Mouse (Mus musculus): ENCODE measurements around the gene Brca1. TPM values are rescaled to one million over a fixed set of nuclear protein-coding genes. Genes with fewer than 3 reads are reported as not detected.

Brca1 gene
- polyA plus RNA-seq, 1 experiment from 2014 or later, result 8.3 TPM

- H3K9ac ChIP-seq (ENCODE audit: low read length), result peak within 1 kb of the TSS; percentile 75
- WGBS, result 14% methylated on average over 29 of the region's 31 CpGs
- H3K9me3 ChIP-seq (replicated peaks; ENCODE audit: control insufficient read depth, low read length), result no peaks in the 10 kb centered on the region
- peak within 1 kb of the TSS; percentile 61 for H3K4me3 ChIP-seq (replicated peaks; ENCODE audit: low read length)
- no peaks in the 10 kb centered on the region for H3K27me3 ChIP-seq (ENCODE audit: control insufficient read depth, insufficient read depth, low read length)
- peaks cover 11% of the 10 kb centered on the region for H3K36me3 ChIP-seq (ENCODE audit: control insufficient read depth, insufficient read depth, low read length)
- H3K27ac ChIP-seq (ENCODE audit: low read length), result peak within 1 kb of the TSS; percentile 66; the same call in 1 of the 2 replicates
- peak; percentile 89; the same call in 1 of the 2 replicates for ATAC-seq (ENCODE audit: insufficient read depth, low FRiP score)
- no peaks in the 10 kb centered on the region for H3K4me1 ChIP-seq (ENCODE audit: control insufficient read depth, insufficient read depth, low read length)
- peak within 1 kb of the TSS; percentile 66 for H3K4me2 ChIP-seq (ENCODE audit: low read depth, low read length)
Measured at GRCm38 (mm10) chr11:101582054-101583035, 30.6 kb upstream of the Brca1 start, which contains the start of gene Tmem106a. Gene Tmem106a (plus strand): TSS chr11:101582242.

GRCm38 (mm10) chr11:101581081-101581764 lies 29.5 kb upstream of the Brca1 start:
- Histone ChIP-seq H3K9me3 (replicated peaks; ENCODE audit: control insufficient read depth, low read length) (no peaks in the 10 kb centered on the region), H3K27ac (ENCODE audit: low read length) (no peak overlapping the region), H3K36me3 (ENCODE audit: control insufficient read depth, insufficient read depth, low read length) (peaks cover 11% of the 10 kb centered on the region), H3K27me3 (ENCODE audit: control insufficient read depth, insufficient read depth, low read length) (no peaks in the 10 kb centered on the region), H3K4me1 (ENCODE audit: control insufficient read depth, insufficient read depth, low read length) (no peaks in the 10 kb centered on the region), H3K4me2 (ENCODE audit: low read depth, low read length) (no peak overlapping the region), H3K4me3 (replicated peaks; ENCODE audit: low read length) (no peak overlapping the region), H3K9ac (ENCODE audit: low read length) (no peak overlapping the region)
- no peak for ATAC-seq (ENCODE audit: insufficient read depth, low FRiP score)
- WGBS, result 64% methylated on average over 6 of the region's 6 CpGs

DNA sequence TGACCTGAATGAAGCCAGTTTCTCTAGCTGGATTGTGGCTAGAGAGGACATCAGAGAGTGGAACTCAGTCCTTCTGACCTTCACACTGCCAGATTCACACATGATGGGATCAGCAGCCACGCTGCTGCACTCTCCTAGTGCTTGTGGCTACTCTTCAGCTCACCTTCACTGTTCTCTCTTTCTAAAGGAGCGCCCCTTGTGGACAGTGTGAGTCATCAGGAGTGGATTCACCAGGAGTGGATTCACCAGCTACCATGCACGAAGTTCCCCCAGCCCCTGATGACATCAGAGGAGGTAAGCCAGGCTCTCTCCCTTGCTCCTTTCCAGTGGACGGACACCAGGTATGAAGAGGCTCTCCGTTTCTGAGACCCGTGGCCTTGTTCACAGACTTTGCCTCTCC lies 24.4 kb upstream of the Brca1 start:
- Histone ChIP-seq H3K4me1 (ENCODE audit: control insufficient read depth, insufficient read depth, low read length) (no peaks in the 10 kb centered on the region), H3K36me3 (ENCODE audit: control insufficient read depth, insufficient read depth, low read length) (peaks cover 27% of the 10 kb centered on the region), H3K9me3 (replicated peaks; ENCODE audit: control insufficient read depth, low read length) (no peaks in the 10 kb centered on the region), H3K27me3 (ENCODE audit: control insufficient read depth, insufficient read depth, low read length) (no peaks in the 10 kb centered on the region), H3K4me2 (ENCODE audit: low read depth, low read length) (no peak overlapping the region), H3K27ac (ENCODE audit: low read length) (no peak overlapping the region), H3K4me3 (replicated peaks; ENCODE audit: low read length) (no peak overlapping the region), H3K9ac (ENCODE audit: low read length) (no peak overlapping the region)
- no peak for ATAC-seq (ENCODE audit: insufficient read depth, low FRiP score)
- WGBS, result 76% methylated on average over 6 of the region's 6 CpGs

- ATAC-seq (ENCODE audit: insufficient read depth, low FRiP score), result no peak
- Histone ChIP-seq H3K27ac (ENCODE audit: low read length) (no peak overlapping the region), H3K4me2 (ENCODE audit: low read depth, low read length) (no peak overlapping the region), H3K4me1 (ENCODE audit: control insufficient read depth, insufficient read depth, low read length) (no peaks in the 10 kb centered on the region), H3K4me3 (replicated peaks; ENCODE audit: low read length) (no peak overlapping the region), H3K36me3 (ENCODE audit: control insufficient read depth, insufficient read depth, low read length) (peaks cover 34% of the 10 kb centered on the region; the same call in 1 of the 2 replicates), H3K27me3 (ENCODE audit: control insufficient read depth, insufficient read depth, low read length) (no peaks in the 10 kb centered on the region), H3K9ac (ENCODE audit: low read length) (no peak overlapping the region), H3K9me3 (replicated peaks; ENCODE audit: control insufficient read depth, low read length) (no peaks in the 10 kb centered on the region)
- WGBS, result 72% methylated on average over 3 of the region's 3 CpGs
Measured at GRCm38 (mm10) chr11:101568421-101568820, 16.7 kb upstream of the Brca1 start.

- Histone ChIP-seq H3K27ac (ENCODE audit: low read length) (no peak overlapping the region), H3K27me3 (ENCODE audit: control insufficient read depth, insufficient read depth, low read length) (no peaks in the 10 kb centered on the region), H3K4me2 (ENCODE audit: low read depth, low read length) (no peak overlapping the region), H3K9me3 (replicated peaks; ENCODE audit: control insufficient read depth, low read length) (no peaks in the 10 kb centered on the region), H3K4me1 (ENCODE audit: control insufficient read depth, insufficient read depth, low read length) (no peaks in the 10 kb centered on the region), H3K9ac (ENCODE audit: low read length) (no peak overlapping the region), H3K4me3 (replicated peaks; ENCODE audit: low read length) (no peak overlapping the region), H3K36me3 (ENCODE audit: control insufficient read depth, insufficient read depth, low read length) (peaks cover 20% of the 10 kb centered on the region; the same call in 1 of the 2 replicates)
- WGBS, result 37% methylated on average over 5 of the region's 5 CpGs
- ATAC-seq (ENCODE audit: insufficient read depth, low FRiP score), result no peak
Measured at GRCm38 (mm10) chr11:101562391-101562790, 10.6 kb upstream of the Brca1 start.

DNA sequence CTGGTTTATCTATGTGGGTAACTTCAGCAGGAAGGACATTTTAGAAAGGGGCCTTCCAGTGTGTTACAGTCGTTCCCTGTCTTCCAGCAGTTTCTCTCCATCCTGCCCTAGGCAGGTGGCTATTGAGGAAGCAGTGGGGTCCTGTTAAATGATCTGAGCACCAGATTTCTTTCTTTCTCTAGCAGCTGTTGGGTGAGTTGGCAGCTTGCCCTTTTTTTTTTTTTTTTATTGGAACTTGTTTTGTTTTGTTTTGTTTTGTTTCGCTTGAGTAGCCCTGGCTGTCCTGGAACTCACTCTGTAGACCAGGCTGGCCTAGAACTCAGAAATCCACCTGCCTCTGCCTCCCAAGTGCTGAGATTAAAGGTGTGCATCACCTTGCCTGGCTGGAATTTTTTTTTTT lies 5.2 kb upstream of the Brca1 start:
- Histone ChIP-seq H3K9me3 (replicated peaks; ENCODE audit: control insufficient read depth, low read length) (no peaks in the 10 kb centered on the region), H3K9ac (ENCODE audit: low read length) (no peak overlapping the region), H3K4me2 (ENCODE audit: low read depth, low read length) (no peak overlapping the region), H3K4me1 (ENCODE audit: control insufficient read depth, insufficient read depth, low read length) (peaks cover 9% of the 10 kb centered on the region), H3K27ac (ENCODE audit: low read length) (no peak overlapping the region), H3K27me3 (ENCODE audit: control insufficient read depth, insufficient read depth, low read length) (no peaks in the 10 kb centered on the region), H3K36me3 (ENCODE audit: control insufficient read depth, insufficient read depth, low read length) (no peaks in the 10 kb centered on the region), H3K4me3 (replicated peaks; ENCODE audit: low read length) (no peak overlapping the region)
- 78% methylated on average over 2 of the region's 2 CpGs for WGBS
- ATAC-seq (ENCODE audit: insufficient read depth, low FRiP score), result no peak

DNA sequence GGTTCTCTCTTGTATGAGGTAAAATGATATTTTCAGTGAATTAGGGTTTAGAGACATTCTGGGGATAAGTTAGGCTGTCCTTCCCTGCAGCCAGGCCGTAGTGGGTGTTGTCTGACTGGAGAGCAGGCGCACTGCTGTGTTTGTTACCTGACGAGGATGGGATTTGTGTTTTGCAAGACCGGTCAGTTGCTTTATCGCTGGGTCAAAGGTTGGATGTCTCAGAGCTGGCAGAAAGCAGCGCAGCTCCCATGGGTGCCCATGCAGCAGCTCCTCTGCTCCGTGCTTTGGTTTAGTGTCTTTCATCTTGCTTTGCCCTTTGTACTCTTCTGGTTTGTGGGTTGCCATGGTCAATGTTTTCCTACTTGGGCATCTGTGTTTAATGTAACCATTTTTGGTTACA lies 4.8 kb upstream of the Brca1 start:
- no peak for ATAC-seq (ENCODE audit: insufficient read depth, low FRiP score)
- 91% methylated on average over 7 of the region's 7 CpGs for WGBS
- Histone ChIP-seq H3K4me1 (ENCODE audit: control insufficient read depth, insufficient read depth, low read length) (peaks cover 9% of the 10 kb centered on the region), H3K9ac (ENCODE audit: low read length) (no peak overlapping the region), H3K36me3 (ENCODE audit: control insufficient read depth, insufficient read depth, low read length) (no peaks in the 10 kb centered on the region), H3K27ac (ENCODE audit: low read length) (no peak overlapping the region), H3K4me2 (ENCODE audit: low read depth, low read length) (no peak overlapping the region), H3K4me3 (replicated peaks; ENCODE audit: low read length) (no peak overlapping the region), H3K27me3 (ENCODE audit: control insufficient read depth, insufficient read depth, low read length) (no peaks in the 10 kb centered on the region), H3K9me3 (replicated peaks; ENCODE audit: control insufficient read depth, low read length) (no peaks in the 10 kb centered on the region)

- no peaks in the 10 kb centered on the region for H3K36me3 ChIP-seq (ENCODE audit: control insufficient read depth, insufficient read depth, low read length)
- no peaks in the 10 kb centered on the region for H3K27me3 ChIP-seq (ENCODE audit: control insufficient read depth, insufficient read depth, low read length)
- H3K4me3 ChIP-seq (replicated peaks; ENCODE audit: low read length), result peak overlapping the region; percentile 96
- ATAC-seq (ENCODE audit: insufficient read depth, low FRiP score), result no peak
- H3K9ac ChIP-seq (ENCODE audit: low read length), result peak overlapping the region; percentile 88
- H3K27ac ChIP-seq (ENCODE audit: low read length), result peak overlapping the region; percentile 90
- H3K4me2 ChIP-seq (ENCODE audit: low read depth, low read length), result peak overlapping the region; percentile 73
- no peaks in the 10 kb centered on the region for H3K9me3 ChIP-seq (replicated peaks; ENCODE audit: control insufficient read depth, low read length)
- peaks cover 17% of the 10 kb centered on the region for H3K4me1 ChIP-seq (ENCODE audit: control insufficient read depth, insufficient read depth, low read length)
- 9% methylated on average over 8 of the region's 8 CpGs for WGBS
Measured at GRCm38 (mm10) chr11:101553354-101553930, 1.7 kb upstream of the Brca1 start.

All from stomach, embryonic 16.5 days (tissue).